Mouse (Mus musculus): ENCODE measurements around the gene Samd4b. TPM values are rescaled to one million over a fixed set of nuclear protein-coding genes. Genes with fewer than 3 reads are reported as not detected.

Gene Samd4b
- polyA plus RNA-seq (2014; fragmentation: Nextera tagmentation; extraction: Ambion mirVana), result 37.5 and 37.6 TPM in 2 replicates

DNA sequence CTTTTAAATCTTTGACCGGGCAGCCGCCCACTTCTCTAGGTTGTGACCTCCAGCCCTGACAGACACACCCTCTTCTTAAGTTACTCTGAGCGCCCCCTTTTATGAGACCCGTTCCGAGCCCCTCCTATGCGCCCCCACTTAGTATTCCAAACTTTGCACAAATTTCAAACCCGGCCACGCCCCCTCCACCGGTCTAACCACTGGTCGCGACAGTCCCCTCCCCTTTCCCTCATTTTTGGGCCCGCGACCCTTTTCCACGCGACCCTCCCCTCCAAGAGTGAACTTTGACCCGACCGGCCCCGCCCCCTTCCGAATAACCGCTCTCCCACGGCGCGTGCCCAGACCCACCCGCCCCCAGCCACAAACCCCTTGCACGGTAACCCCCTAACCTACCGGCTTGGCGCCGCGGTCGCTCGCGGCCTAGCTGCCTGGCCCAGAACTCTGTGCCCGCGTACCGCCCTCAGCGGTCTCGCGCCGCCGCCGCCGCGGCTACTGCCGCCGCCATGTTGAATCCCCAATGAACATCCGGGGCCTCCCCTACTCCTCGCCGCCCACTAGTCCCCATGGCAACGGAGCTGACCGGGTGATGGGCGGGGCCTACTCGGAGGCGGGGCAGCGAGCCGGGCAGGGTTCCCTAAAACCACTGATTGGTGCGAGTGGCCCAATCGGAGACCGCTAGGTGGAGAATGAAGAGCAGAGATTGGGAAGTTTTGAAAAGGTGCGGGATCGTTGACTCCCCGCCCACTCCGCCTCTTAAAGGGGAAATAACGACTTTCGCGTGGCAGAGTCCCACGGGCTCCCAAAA, at the start of gene Samd4b, which contains the start of gene Pak4:
TSS of gene Samd4b (minus strand) at position 503 of the 805 bp plus-strand sequence.
TSS of gene Pak4 (minus strand) at position 544 of the 805 bp plus-strand sequence.
- Histone ChIP-seq H3K9ac (ENCODE audit: low read length) (peak within 1 kb of the TSS; percentile 72), H3K4me3 (ENCODE audit: low read depth, low read length) (peak within 1 kb of the TSS; percentile 65), H3K9me3 (ENCODE audit: control insufficient read depth, low read length) (no peaks in the 10 kb centered on the region), H3K36me3 (ENCODE audit: control insufficient read depth, insufficient read depth, low read length) (no peaks in the 10 kb centered on the region), H3K27ac (replicated peaks; ENCODE audit: low read depth, low read length) (peak within 1 kb of the TSS; percentile 73), H3K4me2 (ENCODE audit: low read depth, severe bottlenecking) (peak within 1 kb of the TSS; percentile 88), H3K4me1 (ENCODE audit: control insufficient read depth, insufficient read depth, low read length) (peaks cover 28% of the 10 kb centered on the region), H3K27me3 (ENCODE audit: control insufficient read depth, insufficient read depth, low read length) (no peaks in the 10 kb centered on the region)
- under 1% methylated on average over 66 of the region's 66 CpGs for WGBS
- DNase-seq (ENCODE audit: low spot score) (peak; percentile 100), ATAC-seq (ENCODE audit: insufficient number of reproducible peaks, low FRiP score, low TSS enrichment, low read depth) (peak; percentile 89)

DNA sequence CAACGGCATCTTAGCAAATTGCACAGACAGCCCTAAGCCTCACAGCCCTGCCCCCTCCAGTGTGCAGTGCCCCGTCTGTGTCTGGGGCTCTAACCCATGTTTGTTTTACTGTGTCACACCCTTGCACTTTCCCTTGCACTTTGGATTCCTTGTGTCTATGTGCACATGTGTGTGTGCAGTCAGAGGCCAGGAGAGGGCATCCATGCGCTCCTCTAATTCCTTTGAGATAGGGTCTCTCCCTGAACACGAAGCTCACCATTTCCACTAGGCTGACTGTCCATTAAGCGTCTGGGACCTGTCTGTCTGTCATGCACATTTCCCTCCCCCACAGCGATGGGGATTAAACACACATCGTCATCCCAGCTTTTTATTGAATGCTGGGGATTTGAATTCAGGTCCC, 49.1 kb upstream of the Samd4b start:
- no peaks in the 10 kb centered on the region for H3K9me3 ChIP-seq (ENCODE audit: control insufficient read depth, low read length)
- no peaks in the 10 kb centered on the region for H3K27me3 ChIP-seq (ENCODE audit: control insufficient read depth, insufficient read depth, low read length)
- H3K36me3 ChIP-seq (ENCODE audit: control insufficient read depth, insufficient read depth, low read length), result no peaks in the 10 kb centered on the region
- H3K4me1 ChIP-seq (ENCODE audit: control insufficient read depth, insufficient read depth, low read length), result no peaks in the 10 kb centered on the region
- no peak overlapping the region for H3K4me3 ChIP-seq (ENCODE audit: low read depth, low read length)
- H3K4me2 ChIP-seq (ENCODE audit: low read depth, severe bottlenecking), result no peak overlapping the region
- no peak overlapping the region for H3K9ac ChIP-seq (ENCODE audit: low read length)
- H3K27ac ChIP-seq (replicated peaks; ENCODE audit: low read depth, low read length), result no peak overlapping the region
- 55% methylated on average over 7 of the region's 7 CpGs for WGBS
- ATAC-seq (ENCODE audit: insufficient number of reproducible peaks, low FRiP score, low TSS enrichment, low read depth) (no peak), DNase-seq (ENCODE audit: low spot score) (no peak)

DNA sequence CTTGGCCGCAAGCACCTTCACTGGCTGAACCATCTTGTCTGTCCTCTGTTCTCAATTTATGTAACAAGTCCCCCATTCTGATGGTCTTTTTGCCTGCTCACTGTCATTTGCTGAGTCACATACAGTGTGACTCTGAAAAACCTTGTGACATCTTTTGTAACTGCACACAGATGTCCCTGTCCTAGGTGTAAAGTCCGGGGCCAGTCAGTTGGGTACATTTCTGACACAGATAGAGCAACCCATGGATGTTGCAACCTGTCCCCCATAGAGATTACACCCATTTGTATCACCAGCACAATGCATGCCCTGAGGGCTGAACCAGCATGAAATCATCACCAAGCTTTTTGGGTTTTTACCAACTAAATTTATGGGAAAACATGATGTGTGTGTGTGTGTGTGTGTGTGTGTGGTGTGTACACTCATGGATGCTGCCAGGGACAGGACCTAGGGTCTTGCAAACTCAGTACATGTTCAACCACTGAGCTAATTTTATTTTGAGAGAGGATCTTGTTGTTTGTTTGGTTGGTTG, 48.1 kb upstream of the Samd4b start:
- Histone ChIP-seq H3K4me1 (ENCODE audit: control insufficient read depth, insufficient read depth, low read length) (no peaks in the 10 kb centered on the region), H3K9me3 (ENCODE audit: control insufficient read depth, low read length) (no peaks in the 10 kb centered on the region), H3K27me3 (ENCODE audit: control insufficient read depth, insufficient read depth, low read length) (no peaks in the 10 kb centered on the region), H3K27ac (replicated peaks; ENCODE audit: low read depth, low read length) (no peak overlapping the region), H3K36me3 (ENCODE audit: control insufficient read depth, insufficient read depth, low read length) (no peaks in the 10 kb centered on the region), H3K4me2 (ENCODE audit: low read depth, severe bottlenecking) (no peak overlapping the region), H3K4me3 (ENCODE audit: low read depth, low read length) (no peak overlapping the region), H3K9ac (ENCODE audit: low read length) (no peak overlapping the region)
- ATAC-seq (ENCODE audit: insufficient number of reproducible peaks, low FRiP score, low TSS enrichment, low read depth) (no peak), DNase-seq (ENCODE audit: low spot score) (no peak)
- WGBS, result 84% methylated on average over 2 of the region's 2 CpGs

DNA sequence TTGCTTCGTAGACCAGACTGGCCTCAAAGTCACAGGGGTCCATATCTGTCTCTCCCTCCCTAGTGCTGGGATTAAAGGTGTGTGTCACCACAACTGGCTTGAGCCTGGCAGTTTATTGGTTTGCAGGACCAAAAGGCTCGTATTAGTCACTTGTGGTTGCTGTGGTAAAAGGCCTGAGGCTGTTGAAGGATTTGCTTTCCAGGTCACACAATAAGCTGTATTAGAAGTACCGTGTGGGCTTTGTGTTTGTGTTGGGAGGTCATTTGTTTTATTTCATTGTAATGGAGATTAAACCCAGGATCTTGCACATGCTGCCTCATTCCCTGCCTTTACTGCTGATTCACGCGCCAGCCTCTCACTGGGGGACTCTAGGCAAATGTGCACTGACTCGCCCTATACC, 47.4 kb upstream of the Samd4b start:
- H3K9me3 ChIP-seq (ENCODE audit: control insufficient read depth, low read length), result no peaks in the 10 kb centered on the region
- no peaks in the 10 kb centered on the region for H3K36me3 ChIP-seq (ENCODE audit: control insufficient read depth, insufficient read depth, low read length)
- no peak overlapping the region for H3K27ac ChIP-seq (replicated peaks; ENCODE audit: low read depth, low read length)
- H3K27me3 ChIP-seq (ENCODE audit: control insufficient read depth, insufficient read depth, low read length), result no peaks in the 10 kb centered on the region
- H3K9ac ChIP-seq (ENCODE audit: low read length), result no peak overlapping the region
- ATAC-seq (ENCODE audit: insufficient number of reproducible peaks, low FRiP score, low TSS enrichment, low read depth), result no peak
- H3K4me2 ChIP-seq (ENCODE audit: low read depth, severe bottlenecking), result no peak overlapping the region
- WGBS, result 68% methylated on average over 6 of the region's 6 CpGs
- H3K4me1 ChIP-seq (ENCODE audit: control insufficient read depth, insufficient read depth, low read length), result no peaks in the 10 kb centered on the region
- no peak overlapping the region for H3K4me3 ChIP-seq (ENCODE audit: low read depth, low read length)
- DNase-seq (ENCODE audit: low spot score), result no peak

DNA sequence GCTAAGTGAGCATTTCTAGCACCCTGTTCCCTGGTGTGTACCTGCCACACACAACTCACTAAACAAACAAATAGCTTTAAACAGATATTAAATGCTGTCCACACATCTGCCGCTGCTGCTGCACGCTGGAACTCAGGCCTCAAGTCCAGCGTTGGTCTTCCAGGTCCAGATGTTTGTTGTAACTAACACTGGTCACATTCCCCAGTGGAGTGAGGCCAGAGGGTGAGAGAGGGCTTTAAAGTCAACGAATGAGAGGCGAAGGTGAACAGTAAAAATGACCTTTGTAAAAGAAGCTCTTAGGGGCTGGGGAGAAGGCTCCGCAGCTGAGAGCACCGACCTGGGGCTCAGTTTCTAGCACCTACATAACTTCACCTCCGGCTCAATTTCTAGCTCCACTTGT, 43.6 kb upstream of the Samd4b start:
- H3K4me2 ChIP-seq (ENCODE audit: low read depth, severe bottlenecking), result no peak overlapping the region
- H3K4me1 ChIP-seq (ENCODE audit: control insufficient read depth, insufficient read depth, low read length), result no peaks in the 10 kb centered on the region
- H3K27me3 ChIP-seq (ENCODE audit: control insufficient read depth, insufficient read depth, low read length), result no peaks in the 10 kb centered on the region
- no peaks in the 10 kb centered on the region for H3K36me3 ChIP-seq (ENCODE audit: control insufficient read depth, insufficient read depth, low read length)
- WGBS, result 50% methylated on average over 8 of the region's 8 CpGs
- no peak overlapping the region for H3K4me3 ChIP-seq (ENCODE audit: low read depth, low read length)
- no peak for ATAC-seq (ENCODE audit: insufficient number of reproducible peaks, low FRiP score, low TSS enrichment, low read depth)
- DNase-seq (ENCODE audit: low spot score), result no peak
- H3K9me3 ChIP-seq (ENCODE audit: control insufficient read depth, low read length), result no peaks in the 10 kb centered on the region
- no peak overlapping the region for H3K9ac ChIP-seq (ENCODE audit: low read length)
- no peak overlapping the region for H3K27ac ChIP-seq (replicated peaks; ENCODE audit: low read depth, low read length)

DNA sequence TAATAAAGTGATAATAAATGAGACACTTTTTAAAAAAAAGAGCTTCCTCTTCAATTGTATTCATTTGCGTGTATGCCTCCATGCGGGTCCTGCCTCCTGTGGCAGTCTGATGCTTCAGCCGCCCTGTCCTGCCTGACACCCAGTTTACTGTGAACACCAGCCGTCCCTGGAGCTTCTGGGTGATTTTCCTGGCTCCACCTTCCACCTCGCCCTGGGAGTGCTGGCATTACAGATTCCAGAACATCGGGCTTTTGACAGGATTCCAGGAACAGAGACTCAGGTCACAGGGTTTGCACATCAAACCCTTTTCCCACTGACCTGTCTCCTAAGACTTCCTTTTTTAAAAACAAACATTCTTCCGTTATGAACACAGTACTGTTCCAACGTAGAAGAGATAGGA, 39.6 kb upstream of the Samd4b start:
- H3K36me3 ChIP-seq (ENCODE audit: control insufficient read depth, insufficient read depth, low read length), result no peaks in the 10 kb centered on the region
- no peaks in the 10 kb centered on the region for H3K9me3 ChIP-seq (ENCODE audit: control insufficient read depth, low read length)
- no peaks in the 10 kb centered on the region for H3K27me3 ChIP-seq (ENCODE audit: control insufficient read depth, insufficient read depth, low read length)
- no peak overlapping the region for H3K4me3 ChIP-seq (ENCODE audit: low read depth, low read length)
- no peak overlapping the region for H3K4me2 ChIP-seq (ENCODE audit: low read depth, severe bottlenecking)
- WGBS, result 16% methylated on average over 8 of the region's 8 CpGs
- no peaks in the 10 kb centered on the region for H3K4me1 ChIP-seq (ENCODE audit: control insufficient read depth, insufficient read depth, low read length)
- DNase-seq (ENCODE audit: low spot score) (no peak), ATAC-seq (ENCODE audit: insufficient number of reproducible peaks, low FRiP score, low TSS enrichment, low read depth) (no peak)
- H3K9ac ChIP-seq (ENCODE audit: low read length), result no peak overlapping the region
- H3K27ac ChIP-seq (replicated peaks; ENCODE audit: low read depth, low read length), result no peak overlapping the region

DNA sequence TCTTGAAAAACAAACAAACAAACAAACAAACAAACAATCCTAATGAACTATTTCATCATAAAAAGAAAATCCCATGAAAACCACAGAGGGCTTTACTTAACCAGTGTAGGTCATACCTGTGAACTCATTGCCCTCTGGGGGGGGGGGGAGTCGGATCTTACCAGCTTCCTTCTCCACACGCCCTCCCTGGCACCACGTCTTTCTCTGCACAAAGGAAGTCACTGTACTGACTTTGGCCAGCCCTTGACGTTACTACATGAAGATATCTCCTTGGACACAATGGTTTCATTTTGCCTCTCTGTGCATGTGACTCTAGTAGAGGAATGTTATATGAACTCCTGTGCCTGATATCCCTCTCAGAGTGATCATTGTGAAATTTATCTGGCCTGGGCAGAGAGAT, 36.2 kb upstream of the Samd4b start:
- H3K4me1 ChIP-seq (ENCODE audit: control insufficient read depth, insufficient read depth, low read length), result 0 out of 2 replicates have a peak, but pooled peaks cover 3% of the 10 kb centered on the region
- no peak overlapping the region for H3K4me3 ChIP-seq (ENCODE audit: low read depth, low read length)
- no peaks in the 10 kb centered on the region for H3K36me3 ChIP-seq (ENCODE audit: control insufficient read depth, insufficient read depth, low read length)
- DNase-seq (ENCODE audit: low spot score) (no peak), ATAC-seq (ENCODE audit: insufficient number of reproducible peaks, low FRiP score, low TSS enrichment, low read depth) (no peak)
- 62% methylated on average over 4 of the region's 4 CpGs for WGBS
- H3K27ac ChIP-seq (replicated peaks; ENCODE audit: low read depth, low read length), result no peak overlapping the region
- H3K27me3 ChIP-seq (ENCODE audit: control insufficient read depth, insufficient read depth, low read length), result peaks cover 25% of the 10 kb centered on the region
- no peak overlapping the region for H3K4me2 ChIP-seq (ENCODE audit: low read depth, severe bottlenecking)
- no peak overlapping the region for H3K9ac ChIP-seq (ENCODE audit: low read length)
- H3K9me3 ChIP-seq (ENCODE audit: control insufficient read depth, low read length), result no peaks in the 10 kb centered on the region

DNA sequence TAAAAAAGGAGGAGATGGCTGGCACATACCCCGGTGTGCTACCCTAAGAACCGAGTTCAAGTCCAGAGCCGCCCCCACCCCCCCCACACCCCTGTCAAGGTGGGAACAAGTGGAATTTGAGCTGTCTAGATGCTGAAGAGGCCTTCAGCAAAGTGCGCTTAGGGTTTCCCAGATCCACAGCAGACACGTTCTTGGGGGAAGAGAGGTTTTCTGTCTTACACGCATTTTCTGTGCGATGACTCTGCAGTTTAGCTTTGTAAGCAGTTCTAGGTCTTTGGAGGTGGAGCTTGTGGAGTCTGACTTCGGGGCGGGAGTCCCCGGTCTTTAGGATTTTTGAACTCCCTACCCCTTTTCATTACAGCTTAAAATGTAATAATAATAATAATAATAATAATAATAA, 33.1 kb upstream of the Samd4b start, which contains the start of gene Acp7:
TSS of gene Acp7 (minus strand) at position 260 of the 400 bp plus-strand sequence.
- peaks cover 33% of the 10 kb centered on the region for H3K27me3 ChIP-seq (ENCODE audit: control insufficient read depth, insufficient read depth, low read length)
- DNase-seq (ENCODE audit: low spot score) (no peak), ATAC-seq (ENCODE audit: insufficient number of reproducible peaks, low FRiP score, low TSS enrichment, low read depth) (no peak)
- 0 out of 2 replicates have a peak, but pooled peaks cover 3% of the 10 kb centered on the region for H3K4me1 ChIP-seq (ENCODE audit: control insufficient read depth, insufficient read depth, low read length)
- no peaks in the 10 kb centered on the region for H3K36me3 ChIP-seq (ENCODE audit: control insufficient read depth, insufficient read depth, low read length)
- no peaks in the 10 kb centered on the region for H3K9me3 ChIP-seq (ENCODE audit: control insufficient read depth, low read length)
- no peak within 1 kb of the TSS for H3K27ac ChIP-seq (replicated peaks; ENCODE audit: low read depth, low read length)
- no peak within 1 kb of the TSS; the same call in 1 of the 2 replicates for H3K4me3 ChIP-seq (ENCODE audit: low read depth, low read length)
- no peak within 1 kb of the TSS for H3K9ac ChIP-seq (ENCODE audit: low read length)
- peak within 1 kb of the TSS; percentile 3 for H3K4me2 ChIP-seq (ENCODE audit: low read depth, severe bottlenecking)
- 30% methylated on average over 10 of the region's 10 CpGs for WGBS

Data from limb, embryonic 11.5 days (tissue).